Mouse (Mus musculus) MEL (cell line): Measurements from ENCODE around the gene Cldn4. TPM values are rescaled to one million over a fixed set of nuclear protein-coding genes. Genes with fewer than 3 reads are reported as not detected.

ENCODE experiments used
- DNase-seq: peaks from one replicate; pipeline ENCODE4 v3.0.0; 2011; ENCODE audit warnings: low read depth, low spot score
- H3K27ac ChIP-seq: 2 replicates; pipeline ENCODE4 v1.5.1; 2012; ENCODE audit warnings: low read depth, mild to moderate bottlenecking, control low read depth, low read length, moderate library complexity; ENCODE audit not compliant: control insufficient read depth
- H3K27me3 ChIP-seq, 2 experiments: fragments of 150-350 bp in 1 of 2; sonication (generic) in 1 of 2; 2 replicates each; pipeline ENCODE4 v1.6.1; 2012; ENCODE audit warnings: low read length in 2 of 2, mild to moderate bottlenecking in 2 of 2, improper control_type of control experiment in 1 of 2, moderate library complexity in 1 of 2; ENCODE audit not compliant: insufficient read depth in 2 of 2, control insufficient read depth in 1 of 2
- H3K36me3 ChIP-seq, 2 experiments: 2 replicates each; pipeline ENCODE4 v1.6.1; 2012 to 2014; ENCODE audit warnings: low read length in 2 of 2, improper control_type of control experiment in 1 of 2, inconsistent platforms in 1 of 2, mild to moderate bottlenecking in 1 of 2; ENCODE audit not compliant: insufficient read depth in 2 of 2, control insufficient read depth in 1 of 2
- H3K4me1 ChIP-seq, 2 experiments: fragments of 150-350 bp in 1 of 2; sonication (generic) in 1 of 2; 2 replicates each; pipeline ENCODE4 v1.6.1; 2012; ENCODE audit warnings: low read length in 2 of 2, improper control_type of control experiment in 1 of 2, mild to moderate bottlenecking in 1 of 2; ENCODE audit not compliant: insufficient read depth in 2 of 2, control insufficient read depth in 1 of 2
- H3K4me3 ChIP-seq, 2 experiments: fragments of 150-350 bp in 1 of 2; sonication (generic) in 1 of 2; 2 replicates each; pipeline ENCODE4 v1.5.1; 2012; ENCODE audit warnings: low read depth in 2 of 2, low read length in 2 of 2, mild to moderate bottlenecking in 2 of 2, moderate library complexity in 2 of 2, control low read depth in 1 of 2, improper control_type of control experiment in 1 of 2; ENCODE audit not compliant: control insufficient read depth in 1 of 2, insufficient read depth in 1 of 2
- H3K79me2 ChIP-seq: 2 replicates; pipeline ENCODE4 v1.6.1; 2012; ENCODE audit warnings: mild to moderate bottlenecking, low read length, moderate library complexity; ENCODE audit not compliant: control insufficient read depth, poor library complexity, insufficient read depth
- H3K9ac ChIP-seq: 2 replicates; pipeline ENCODE4 v1.6.1; 2012; ENCODE audit warnings: low read depth, mild to moderate bottlenecking, control low read depth, low read length, moderate library complexity; ENCODE audit not compliant: control insufficient read depth, poor library complexity, severe bottlenecking
- H3K9me3 ChIP-seq: fragments of 150-350 bp; sonication (generic); replicated peaks from 2 replicates; pipeline ENCODE4 v1.6.1; 2012; ENCODE audit warnings: mild to moderate bottlenecking, low read length, improper control_type of control experiment, moderate library complexity; ENCODE audit not compliant: insufficient read depth
- ETS1 ChIP-seq: IDR thresholded peaks from 2 replicates; pipeline ENCODE4 v1.6.1; 2012; ENCODE audit warnings: low read depth, mild to moderate bottlenecking, inconsistent platforms, low read length, improper control_type of control experiment, moderate library complexity
- GATA1 ChIP-seq: IDR thresholded peaks from 2 replicates; pipeline ENCODE4 v1.6.1; 2011; ENCODE audit warnings: low read depth, low read length, improper control_type of control experiment
- MXI1 ChIP-seq: IDR thresholded peaks from 2 replicates; pipeline ENCODE4 v1.6.1; 2011; ENCODE audit warnings: mild to moderate bottlenecking, low read depth, low read length, improper control_type of control experiment
- MYB ChIP-seq: IDR thresholded peaks from 2 replicates; pipeline ENCODE4 v1.6.1; 2011; ENCODE audit warnings: mild to moderate bottlenecking, low read depth, low read length, improper control_type of control experiment
- POLR2A ChIP-seq, 2 experiments: IDR thresholded peaks; 2 replicates each; pipeline ENCODE4 v1.6.1; 2011 to 2012; ENCODE audit warnings: low read length in 2 of 2, mild to moderate bottlenecking in 2 of 2, control low read depth in 1 of 2, improper control_type of control experiment in 1 of 2, low read depth in 1 of 2, moderate library complexity in 1 of 2; ENCODE audit not compliant: control insufficient read depth in 1 of 2, insufficient read depth in 1 of 2, poor library complexity in 1 of 2
- POLR2AphosphoS2 ChIP-seq: IDR thresholded peaks from 2 replicates; pipeline ENCODE4 v1.6.1; 2011; ENCODE audit warnings: low read length, improper control_type of control experiment
- POLR2AphosphoS5 ChIP-seq: IDR thresholded peaks from 2 replicates; pipeline ENCODE4 v1.6.1; 2012; ENCODE audit warnings: low read depth, borderline replicate concordance, mild to moderate bottlenecking, inconsistent platforms, low read length, moderate library complexity, mixed read lengths
- SIN3A ChIP-seq: IDR thresholded peaks from 2 replicates; pipeline ENCODE4 v1.6.1; 2012; ENCODE audit warnings: low read length, improper control_type of control experiment, inconsistent platforms
- TAL1 ChIP-seq: IDR thresholded peaks from 2 replicates; pipeline ENCODE4 v1.6.1; 2012; ENCODE audit warnings: mild to moderate bottlenecking, inconsistent platforms, low read length, moderate library complexity, mixed read lengths
- ZMIZ1 ChIP-seq: IDR thresholded peaks from 2 replicates; pipeline ENCODE4 v1.6.1; 2012; ENCODE audit warnings: low read depth, mild to moderate bottlenecking, inconsistent platforms, low read length, improper control_type of control experiment, moderate library complexity
- ZNF384 ChIP-seq: IDR thresholded peaks from 2 replicates; pipeline ENCODE4 v1.6.1; 2012; ENCODE audit warnings: low read depth, mild to moderate bottlenecking, inconsistent platforms, low read length, improper control_type of control experiment
- polyA plus RNA-seq, 2 experiments: library from polyadenylated mRNA; stranded (reverse) in 1 of 2; unstranded in 1 of 2; fragments of >175 nt in 1 of 2; fragments of >200 nt in 1 of 2; gene quantifications; 2 replicates each; pipeline versions ENCODE4 v1.2.1 to v1.2.4; 2012; ENCODE audit warnings: low replicate concordance in 2 of 2, low read depth in 1 of 2; ENCODE audit not compliant: insufficient read length in 2 of 2, insufficient read depth in 1 of 2, missing spikeins in 1 of 2
- total RNA-seq: library from RNA; depleted of rRNA; stranded (reverse); fragments of 300-350 nt; gene quantifications from 2 replicates; pipeline ENCODE4 v1.2.3, GENCODE M21; 2012

Cldn4 gene
- total and polyA plus RNA-seq, 3 experiments, result 0.04 to 0.08 TPM; not detected in 1

GRCm38 (mm10) chr5:134973081-134973480 is 26.3 kb upstream of the Cldn4 start:
- Histone ChIP-seq H3K4me1 (peaks cover 10 to 43% of the 10 kb centered on the region in 2 experiments), H3K4me3 (peak overlapping the region; percentile 45 to 56), H3K9me3 (no peaks in the 10 kb centered on the region), H3K36me3 (peaks cover 0 to 33% of the 10 kb centered on the region in 2 experiments; a peak in 2 of 4 replicates), H3K79me2 (0 out of 2 replicates have a peak, but pooled peaks cover 2% of the 10 kb centered on the region), H3K9ac (peak overlapping the region; percentile 45), H3K27ac (peak overlapping the region; percentile 91), H3K27me3 (no peaks in the 10 kb centered on the region)
- peak; percentile 55; the same call in 1 of the 2 replicates for TF ChIP-seq ETS1
- peak; percentile 17; the same call in 1 of the 2 replicates for TF ChIP-seq MXI1
- peak; percentile 49; the same call in 1 of the 2 replicates for TF ChIP-seq SIN3A
- TF ChIP-seq TAL1, result no peak
- TF ChIP-seq ZNF384, result no peak
- peak; percentile 74 for DNase-seq

GRCm38 (mm10) chr5:134970671-134971070 is 23.9 kb upstream of the Cldn4 start:
- H3K79me2 ChIP-seq, result 0 out of 2 replicates have a peak, but pooled peaks cover 2% of the 10 kb centered on the region
- H3K27ac ChIP-seq, result no peak overlapping the region
- H3K27me3 ChIP-seq, result no peaks in the 10 kb centered on the region
- no peak overlapping the region for H3K9ac ChIP-seq
- peaks cover 4 to 27% of the 10 kb centered on the region in 2 experiments for H3K4me1 ChIP-seq
- DNase-seq, result peak; percentile 48
- 0 out of 2 replicates have a peak, but pooled peaks have one; percentile 3 for TF ChIP-seq ETS1
- peak; percentile 81; the same call in 1 of the 2 replicates for TF ChIP-seq POLR2AphosphoS2
- no peak for TF ChIP-seq ZMIZ1
- peak; percentile 83 for TF ChIP-seq POLR2AphosphoS5
- TF ChIP-seq POLR2A (IDR thresholded peaks at IDR 0.05; ENCODE audit: control insufficient read depth in 1 of 2, insufficient read depth in 1 of 2, low read depth in 1 of 2, low read length in 2 of 2, poor library complexity in 1 of 2), result peak in 1 of 2 experiments; percentile 41; a peak in 1 of 4 replicates
- no peak for TF ChIP-seq MYB
- H3K36me3 ChIP-seq, result peaks cover 0 to 17% of the 10 kb centered on the region in 2 experiments; a peak in 2 of 4 replicates
- no peak overlapping the region for H3K4me3 ChIP-seq
- H3K9me3 ChIP-seq, result no peaks in the 10 kb centered on the region

GRCm38 (mm10) chr5:134967164-134967944 is 20.6 kb upstream of the Cldn4 start:
- H3K27ac ChIP-seq, result no peak overlapping the region
- no peak for TF ChIP-seq GATA1
- peak; percentile 79; the same call in 1 of the 2 replicates for TF ChIP-seq POLR2AphosphoS5
- DNase-seq, result no peak
- H3K4me1 ChIP-seq, result peaks cover 0 to 5% of the 10 kb centered on the region in 2 experiments; a peak in 3 of 4 replicates
- H3K36me3 ChIP-seq, result peaks cover 0 to 5% of the 10 kb centered on the region in 2 experiments; a peak in 2 of 4 replicates
- no peaks in the 10 kb centered on the region for H3K9me3 ChIP-seq
- H3K9ac ChIP-seq, result no peak overlapping the region
- H3K4me3 ChIP-seq, result no peak overlapping the region
- no peaks in the 10 kb centered on the region for H3K79me2 ChIP-seq
- H3K27me3 ChIP-seq, result no peaks in the 10 kb centered on the region; a peak in 1 of 4 replicates
